ENCODE assay signal across 14 mouse cellular contexts in the genomic region with DNA sequence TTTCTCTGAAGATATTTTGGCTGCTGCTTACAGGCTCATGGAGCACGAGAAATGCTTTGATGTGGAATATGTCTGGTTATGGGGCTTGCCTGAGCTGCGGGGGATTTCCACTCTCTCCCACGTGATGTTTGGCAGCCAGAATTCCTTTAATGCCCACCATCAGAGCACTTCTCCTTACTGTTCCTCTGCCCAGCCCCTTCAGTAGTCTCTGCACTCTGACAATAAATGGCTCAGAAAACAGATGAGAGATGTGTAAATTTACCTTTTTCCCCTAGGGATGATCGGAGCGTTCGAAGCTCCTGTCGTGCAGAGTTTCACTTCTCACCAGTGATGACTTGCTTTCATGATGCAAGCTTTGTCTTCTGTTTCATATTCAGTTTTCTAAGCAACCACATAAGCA.
"Had no signal": no experiment of that assay in that cellular context is flagged by ENCODE, and none has a peak within 500 bp of the region (broad histone marks: within the 10 kb centered on the region; RNA-seq: fewer than 3 reads in every experiment).

No protein-coding gene starts in this region.

- H3K9me3 ChIP-seq: limb, embryonic 13.5 days had no signal

- H3K4me3 ChIP-seq: limb, embryonic 13.5 days; megakaryocyte, embryonic 14.5 days had no signal

- H3K27me3 ChIP-seq: limb, embryonic 13.5 days; megakaryocyte, embryonic 14.5 days had no signal

- DNase-seq: kidney, adult 2 months; kidney, postnatal 25 days; layer of hippocampus, adult 9-11 months; retina, postnatal 1 day; right cerebral cortex, postnatal 4 days; spleen, adult 18-20 months; thymus, adult 18-20 months; thymus, postnatal 14 days had no signal

- H3K36me3 ChIP-seq: limb, embryonic 13.5 days had no signal

- ATAC-seq: lung, postnatal 0 days; midbrain, embryonic 16.5 days had no signal

- H3K4me1 ChIP-seq: megakaryocyte, embryonic 14.5 days had no signal

- H3K4me2 ChIP-seq: limb, embryonic 13.5 days; midbrain, embryonic 11.5 days had no signal

- H3K27ac ChIP-seq: limb, embryonic 13.5 days; liver, embryonic 14.5 days had no signal

- H3K9ac ChIP-seq: limb, embryonic 13.5 days; liver, embryonic 14.5 days had no signal
